In genomic region chr17:83704469-83704868, GRCm38 (mm10) we compare ENCODE assay signal across 7 mouse cellular contexts. TPM values are rescaled to one million over a fixed set of nuclear protein-coding genes. Genes with fewer than 3 reads are reported as not detected.
DNase-seq lines count a peak whose midpoint lies in the region; ATAC-seq and TF ChIP-seq lines count a peak whose summit lies in the region.

No protein-coding gene starts in this region.

- peaks cover 1% of the 10 kb centered on the region for H3K4me1 ChIP-seq in ES-Bruce4 (ENCODE audit: control insufficient read depth, insufficient read depth, low read length)
- H3K4me1 ChIP-seq in hindbrain, embryonic 13.5 days (replicated peaks) = peaks cover 24% of the 10 kb centered on the region

- H3K4me3 ChIP-seq in layer of hippocampus, adult 2 months = no peak overlapping the region
- no peak overlapping the region for H3K4me3 ChIP-seq in ES-Bruce4 (ENCODE audit: low read depth, low read length)
- no peak overlapping the region for H3K4me3 ChIP-seq in hindbrain, embryonic 13.5 days

- no peak overlapping the region for H3K4me2 ChIP-seq in hindbrain, embryonic 13.5 days

- DNase-seq in layer of hippocampus, adult 2 months (ENCODE audit: low spot score in 2 of 2) = no peak
- no peak for DNase-seq in layer of hippocampus, postnatal 14 days (ENCODE audit: low spot score in 2 of 2)
- DNase-seq in adipocyte (ENCODE audit: low spot score) = peak; percentile 90
- DNase-seq in lung, postnatal 14 days = peak; percentile 34
- DNase-seq in kidney, postnatal 25 days = no peak

- peak overlapping the region; percentile 98; the same call in 1 of the 2 replicates for H3K27ac ChIP-seq in layer of hippocampus, adult 2 months
- peak overlapping the region; percentile 6; the same call in 1 of the 2 replicates for H3K27ac ChIP-seq in ES-Bruce4 (ENCODE audit: insufficient read depth, low read length)
- no peak overlapping the region for H3K27ac ChIP-seq in hindbrain, embryonic 13.5 days

- ATAC-seq in hindbrain, embryonic 13.5 days (ENCODE audit: low FRiP score) = no peak

- no peaks in the 10 kb centered on the region for H3K9me3 ChIP-seq in ES-Bruce4 (replicated peaks; ENCODE audit: control insufficient read depth, insufficient read depth, low read length, poor library complexity, severe bottlenecking)
- no peaks in the 10 kb centered on the region for H3K9me3 ChIP-seq in hindbrain, embryonic 13.5 days

- TF ChIP-seq POLR2A in ES-Bruce4 (IDR thresholded peaks at IDR 0.05; ENCODE audit: insufficient read depth, low read length) = no peak

- H3K27me3 ChIP-seq in ES-Bruce4 (ENCODE audit: control insufficient read depth, insufficient read depth, low read length, poor library complexity, severe bottlenecking) = no peaks in the 10 kb centered on the region
- no peaks in the 10 kb centered on the region for H3K27me3 ChIP-seq in hindbrain, embryonic 13.5 days

- H3K36me3 ChIP-seq in ES-Bruce4 (ENCODE audit: control insufficient read depth, insufficient read depth, low read length, poor library complexity, severe bottlenecking) = no peaks in the 10 kb centered on the region
- no peaks in the 10 kb centered on the region for H3K36me3 ChIP-seq in hindbrain, embryonic 13.5 days

- no peak for TF ChIP-seq CTCF in layer of hippocampus, adult 2 months (conservative IDR thresholded peaks at IDR 0.05)
- TF ChIP-seq CTCF in ES-Bruce4 (IDR thresholded peaks at IDR 0.05; ENCODE audit: low read depth, low read length) = no peak

- 81% methylated on average over 5 of the region's 5 CpGs for WGBS in hindbrain, embryonic 13.5 days

- H3K9ac ChIP-seq in ES-Bruce4 (ENCODE audit: low read depth, poor library complexity, severe bottlenecking) = no peak overlapping the region
- H3K9ac ChIP-seq in hindbrain, embryonic 13.5 days = no peak overlapping the region

- TF ChIP-seq EP300 in ES-Bruce4 (IDR thresholded peaks at IDR 0.05; ENCODE audit: insufficient read depth, low read depth, low read length) = no peak

RNA-seq across cellular contexts. Expression of gene Mta3, which starts 1.5 kb away (rescaled TPM):
- total RNA-seq in layer of hippocampus, adult 2 months (2021) = 100 to 1,000 TPM in 1 of 2 experiments, 10 to 100 TPM in 1; 96.9 to 102 TPM
- 10 to 100 TPM; 64.6 to 66.5 TPM for total RNA-seq in layer of hippocampus, postnatal 14 days (2021)
- polyA plus RNA-seq in ES-Bruce4 (2011; ENCODE audit: insufficient read depth, insufficient read length, low read depth, missing spikeins) = 162 and 164 TPM in 2 replicates
- polyA plus RNA-seq in hindbrain, embryonic 13.5 days (2015; fragmentation: Nextera tagmentation; extraction: Ambion mirVana) = 30.5 and 33.3 TPM in 2 replicates

Comparison
In these comparisons a context has a peak if more than half of its experiments do, and no peak if none do; other contexts are left out.
1. DNase-seq: peak in adipocyte (single experiment) and lung, postnatal 14 days (single experiment); none in layer of hippocampus, adult 2 months (0 of 2), layer of hippocampus, postnatal 14 days (0 of 2) and kidney, postnatal 25 days (0 of 2).